Mouse (Mus musculus) liver, postnatal 0 days (tissue): ENCODE results near the gene Gpc5.

ENCODE experiments used
- CTCF ChIP-seq: sonication (generic); IDR thresholded peaks from 2 replicates; pipeline ENCODE4 v1.5.1; 2016; ENCODE audit warnings: antibody characterized with exemption, low read depth
- EP300 ChIP-seq: IDR thresholded peaks from 2 replicates; pipeline ENCODE4 v1.6.1; 2016; ENCODE audit warnings: antibody characterized with exemption, low read depth, mild to moderate bottlenecking

GRCm38 (mm10) chr14:116456211-116456610, 1364.2 kb downstream of the Gpc5 start:
- TF ChIP-seq CTCF (no peak), EP300 (no peak)
